Mouse (Mus musculus) heart, adult 2 months (tissue): ENCODE data around the gene Tgif2. TPM values are rescaled to one million over a fixed set of nuclear protein-coding genes. Genes with fewer than 3 reads are reported as not detected.
A peak's percentile ranks its signal among the peaks of the same experiment; 100 is the strongest.

Experiments
- DNase-seq, 2 experiments: peaks; one replicate each; pipeline ENCODE4 v3.0.0; 2021
- H3K27ac ChIP-seq: fragments of 200-600 bp; 2 replicates; pipeline ENCODE4 v1.8.1; 2022
- H3K27me3 ChIP-seq: fragments of 200-500 bp; 2 replicates; pipeline ENCODE4 v1.6.1; 2012; ENCODE audit warnings: mild to moderate bottlenecking, low read length, inconsistent platforms, mixed read lengths; ENCODE audit not compliant: control insufficient read depth, insufficient read depth
- H3K36me3 ChIP-seq: fragments of 200-500 bp; 2 replicates; pipeline ENCODE4 v1.6.1; 2012; ENCODE audit warnings: low read length, inconsistent platforms; ENCODE audit not compliant: control insufficient read depth, insufficient read depth
- H3K4me1 ChIP-seq: fragments of 200-500 bp; 2 replicates; pipeline ENCODE4 v1.6.1; 2011; ENCODE audit warnings: low read length; ENCODE audit not compliant: control insufficient read depth, insufficient read depth
- H3K4me3 ChIP-seq: fragments of 200-600 bp; 2 replicates; pipeline ENCODE4 v1.8.1; 2022
- H3K79me2 ChIP-seq: fragments of 200-500 bp; replicated peaks from 2 replicates; pipeline ENCODE4 v1.6.1; 2012; ENCODE audit warnings: mild to moderate bottlenecking, inconsistent platforms, low read length, moderate library complexity, mixed read lengths; ENCODE audit not compliant: control insufficient read depth, insufficient read depth
- H3K9ac ChIP-seq: fragments of 200-500 bp; 2 replicates; pipeline ENCODE4 v1.6.1; 2012; ENCODE audit warnings: low read depth, mild to moderate bottlenecking, control low read depth, inconsistent platforms, low read length, mixed read lengths
- CTCF ChIP-seq: fragments of 200-600 bp; IDR thresholded peaks from 2 replicates; pipeline ENCODE4 v1.8.1; 2022; ENCODE audit warnings: antibody characterized with exemption, mild to moderate bottlenecking, moderate library complexity
- POLR2A ChIP-seq: fragments of 200-500 bp; IDR thresholded peaks from 2 replicates; pipeline ENCODE4 v1.6.1; 2011; ENCODE audit warnings: mild to moderate bottlenecking, low read depth, low read length, control low read depth; ENCODE audit not compliant: insufficient read depth
- WGBS: fragments of 180-500 bp; shearing (Covaris S2); methylation state at CpG from one replicate; pipeline ENCODE4 v1.1.7; 2018; 5-methylcytosine and 5-hydroxymethylcytosine counted together
- intact Hi-C: fragments of 180-260 bp; cut with DNase I; formaldehyde crosslinking; loops from one replicate; pipeline ENCODE4 v1.15.1; 2025
- polyA plus RNA-seq: library from polyadenylated mRNA; depleted of rRNA; stranded (reverse); fragments of >200 nt; gene quantifications from 2 replicates; pipeline ENCODE4 v1.2.3, GENCODE M21; 2012; rRNA removed
- total RNA-seq, 2 experiments: library from RNA; stranded (reverse); gene quantifications; 2 replicates each; pipeline ENCODE4 v1.2.3; 2021

Gene Tgif2
- total and polyA plus RNA-seq, 3 experiments: 0.63 to 0.76 (median 0.66) TPM

DNA sequence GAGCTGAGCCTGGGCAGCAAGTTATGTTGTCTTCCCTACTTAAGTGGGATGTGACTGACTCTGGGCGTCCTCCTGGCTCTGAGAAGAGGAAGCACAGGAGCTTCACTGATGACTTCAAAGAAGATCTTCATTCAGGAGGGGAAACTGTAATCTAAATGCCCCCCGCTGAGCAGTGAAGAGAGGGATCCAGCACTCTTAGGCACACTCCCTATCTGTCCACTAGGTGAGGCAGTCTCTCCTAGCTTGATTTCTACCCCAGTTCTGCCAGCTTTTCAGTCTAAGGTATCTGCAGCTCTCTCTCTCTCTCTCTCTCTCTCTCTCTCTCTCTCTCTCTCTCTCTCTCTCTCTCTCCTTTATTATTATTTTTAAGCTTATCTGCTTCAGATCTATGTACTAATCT lies 63.6 kb downstream of the Tgif2 start:
- intact Hi-C loops: no loop called here
- DNase-seq: no peak
- peak; percentile 30 for TF ChIP-seq CTCF
- no peak for TF ChIP-seq POLR2A
- 43% methylated on average over 2 of the region's 2 CpGs for WGBS
- no peaks in the 10 kb centered on the region for H3K36me3 ChIP-seq
- peaks cover 1% of the 10 kb centered on the region; the same call in 1 of the 2 replicates for H3K4me1 ChIP-seq
- no peaks in the 10 kb centered on the region for H3K27me3 ChIP-seq
- no peak overlapping the region for H3K27ac ChIP-seq
- H3K9ac ChIP-seq: no peak overlapping the region
- H3K4me3 ChIP-seq: no peak overlapping the region
- no peaks in the 10 kb centered on the region for H3K79me2 ChIP-seq

Other genes with a start within 250 kb of the Tgif2 start
- 10 to 100 TPM; 31.3 to 32.5 TPM for gene Dlgap4, start 226.3 kb upstream of the Tgif2 start, total RNA-seq
- 61.0 and 61.5 TPM in 2 replicates for gene Dlgap4, start 226.3 kb upstream of the Tgif2 start, polyA plus RNA-seq
- gene Myl9, start 64.6 kb upstream of the Tgif2 start, total RNA-seq: 100 to 1,000 TPM in 1 of 2 experiments, 10 to 100 TPM in 1; 86.6 to 107 TPM
- 176 and 204 TPM in 2 replicates for gene Myl9, start 64.6 kb upstream of the Tgif2 start, polyA plus RNA-seq
- under 1 TPM; 0.55 to 0.84 TPM for gene 4930518I15Rik, start 17.9 kb downstream of the Tgif2 start, total RNA-seq
- 0.59 and 1.7 TPM in 2 replicates for gene 4930518I15Rik, start 17.9 kb downstream of the Tgif2 start, polyA plus RNA-seq
- 100 to 1,000 TPM; 104 to 116 TPM for gene Rab5if, start 23.1 kb downstream of the Tgif2 start, total RNA-seq
- 64.4 and 119 TPM in 2 replicates for gene Rab5if, start 23.1 kb downstream of the Tgif2 start, polyA plus RNA-seq
- not detected for gene Sla2, start 47.2 kb downstream of the Tgif2 start, total RNA-seq
- gene Sla2, start 47.2 kb downstream of the Tgif2 start, polyA plus RNA-seq: 0.33 TPM in 1 of 2 replicates, not detected in the other
- gene Ndrg3, start 152.0 kb downstream of the Tgif2 start, total RNA-seq: 10 to 100 TPM; 19.8 to 23.6 TPM
- 21.5 and 33.5 TPM in 2 replicates for gene Ndrg3, start 152.0 kb downstream of the Tgif2 start, polyA plus RNA-seq
- 1 to 10 TPM; 1.3 to 1.8 TPM for gene Dsn1, start 167.1 kb downstream of the Tgif2 start, total RNA-seq
- gene Dsn1, start 167.1 kb downstream of the Tgif2 start, polyA plus RNA-seq: 0.70 and 2.0 TPM in 2 replicates
- gene Soga1, start 239.2 kb downstream of the Tgif2 start, total RNA-seq: 10 to 100 TPM; 10.0 to 11.7 TPM
- 4.8 and 6.6 TPM in 2 replicates for gene Soga1, start 239.2 kb downstream of the Tgif2 start, polyA plus RNA-seq
- not detected for gene Tldc2, start 247.0 kb downstream of the Tgif2 start, total RNA-seq
- not detected in 2 replicates for gene Tldc2, start 247.0 kb downstream of the Tgif2 start, polyA plus RNA-seq